Mouse (Mus musculus): ENCODE results near the gene Cd302.
A peak's percentile ranks its signal among the peaks of the same experiment; 100 is the strongest.

The Cd302 gene

DNA sequence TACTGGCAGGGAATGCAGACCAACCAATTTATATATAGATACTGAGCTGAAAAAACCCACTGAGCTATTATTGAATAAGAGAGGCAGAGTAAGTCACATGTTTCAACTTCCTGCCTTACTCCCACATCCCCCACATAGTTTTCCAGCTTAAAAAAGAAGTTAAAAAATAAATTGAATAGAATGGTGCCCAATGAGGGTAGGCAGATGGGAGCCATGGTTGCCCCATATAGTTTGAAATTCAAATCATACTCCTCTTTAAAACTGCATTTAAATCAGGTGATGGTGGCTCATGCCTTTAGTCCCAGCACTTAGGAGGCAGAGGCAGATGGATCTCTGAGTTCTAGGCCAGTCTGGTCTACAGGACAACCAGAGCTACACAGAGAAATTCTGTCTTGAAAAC lies 30.8 kb downstream of the Cd302 start:
- DNase-seq (ENCODE audit: low read depth, low spot score), result no peak

DNA sequence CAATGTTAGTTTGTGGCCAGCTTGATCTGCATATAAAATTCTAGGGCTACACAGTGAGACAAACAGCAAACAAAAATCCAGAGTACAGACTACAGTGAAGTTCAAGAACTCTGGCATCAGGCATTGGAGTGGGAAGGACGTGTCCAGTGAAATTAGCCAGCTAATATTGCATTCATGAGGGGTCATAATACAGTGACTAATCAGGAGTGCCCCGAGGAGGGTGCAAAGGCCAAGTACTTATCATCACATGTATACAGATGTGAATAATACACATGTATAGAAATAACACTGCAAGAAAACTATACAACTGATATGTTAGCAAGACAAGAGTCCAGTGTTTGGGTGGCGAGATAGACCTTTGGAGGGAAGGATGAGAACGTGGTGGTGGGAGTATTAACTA lies 31.5 kb downstream of the Cd302 start:
- no peak for DNase-seq (ENCODE audit: low read depth, low spot score)

DNA sequence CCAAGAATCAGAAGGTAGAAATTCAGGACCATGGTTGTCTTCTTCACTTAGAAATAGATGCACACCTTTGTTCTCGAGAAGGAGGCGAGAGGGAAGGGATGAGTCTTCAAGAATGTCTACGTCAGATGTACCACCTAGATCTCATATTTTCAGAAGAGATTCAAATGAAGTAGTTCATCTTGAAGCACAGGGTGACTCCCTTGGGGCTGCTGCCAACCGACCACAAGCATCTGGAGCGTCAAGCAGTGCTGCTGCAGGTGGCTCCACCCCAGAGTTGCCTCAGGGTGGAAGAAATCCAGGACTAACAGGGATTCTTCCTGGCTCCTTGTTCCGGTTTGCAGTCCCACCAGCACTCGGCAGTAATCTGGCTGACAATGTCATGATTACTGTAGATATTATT lies 49.8 kb downstream of the Cd302 start:
- no peak for DNase-seq (ENCODE audit: low read depth, low spot score)

DNA sequence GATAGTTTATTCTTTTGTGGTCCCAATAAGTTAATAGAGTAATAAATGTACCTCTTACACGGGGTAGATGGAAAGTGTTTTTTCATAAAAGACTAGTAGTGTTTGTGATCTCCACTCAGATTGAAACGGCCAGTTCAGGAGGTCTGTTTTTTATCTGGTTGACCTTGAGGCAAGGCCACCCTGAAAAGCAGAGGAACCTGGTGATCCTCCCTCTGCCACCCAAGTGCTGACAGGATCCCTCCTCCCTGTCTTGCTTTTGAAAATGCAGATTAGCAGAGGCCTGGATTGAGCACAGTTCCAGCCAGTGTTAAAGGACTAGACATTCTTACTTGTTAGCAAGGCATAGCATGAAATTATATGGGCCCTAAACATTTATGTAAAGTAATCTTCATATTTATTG lies 51.1 kb downstream of the Cd302 start:
- DNase-seq (ENCODE audit: low read depth, low spot score), result peak; percentile 73

DNA sequence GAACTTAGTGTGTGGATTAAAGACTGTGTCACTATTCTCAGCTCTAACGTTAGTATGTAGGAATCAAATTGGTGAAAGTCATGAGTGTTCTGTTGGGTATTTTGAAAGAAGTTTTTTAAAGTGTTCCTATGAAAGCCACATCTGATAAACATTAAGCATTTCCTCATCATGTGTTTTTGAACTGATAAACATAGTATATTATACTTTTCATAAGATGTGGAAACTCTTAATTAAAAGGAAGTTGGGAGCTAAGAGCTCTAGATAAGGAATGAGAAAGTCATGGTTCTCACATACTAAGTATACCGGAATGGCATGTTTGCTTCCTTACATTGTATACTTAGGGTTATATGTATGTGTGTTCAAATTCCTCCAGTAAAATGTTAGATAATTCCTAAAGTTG lies 53.9 kb downstream of the Cd302 start:
- DNase-seq (ENCODE audit: low read depth, low spot score), result no peak

DNA sequence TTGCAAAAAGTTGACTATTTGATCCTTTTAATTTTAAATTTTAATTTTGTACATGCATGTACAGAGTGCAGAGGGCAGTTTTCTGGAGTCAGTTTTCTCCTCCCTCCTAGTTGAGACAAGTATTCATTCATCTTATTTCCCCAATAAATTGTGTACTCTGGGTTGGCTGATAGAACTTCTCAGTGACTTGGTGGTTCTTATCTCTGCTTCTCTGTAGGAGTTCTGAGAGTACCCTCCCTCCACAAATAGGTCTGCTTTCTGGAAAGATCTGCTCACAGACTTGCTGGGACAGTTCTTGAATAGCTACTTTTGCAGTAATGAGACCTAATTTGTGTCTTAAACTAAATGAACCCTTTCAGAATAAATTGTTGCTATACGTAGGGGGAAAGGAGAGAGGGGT lies 55.8 kb downstream of the Cd302 start:
- DNase-seq (ENCODE audit: low read depth, low spot score), result no peak

DNA sequence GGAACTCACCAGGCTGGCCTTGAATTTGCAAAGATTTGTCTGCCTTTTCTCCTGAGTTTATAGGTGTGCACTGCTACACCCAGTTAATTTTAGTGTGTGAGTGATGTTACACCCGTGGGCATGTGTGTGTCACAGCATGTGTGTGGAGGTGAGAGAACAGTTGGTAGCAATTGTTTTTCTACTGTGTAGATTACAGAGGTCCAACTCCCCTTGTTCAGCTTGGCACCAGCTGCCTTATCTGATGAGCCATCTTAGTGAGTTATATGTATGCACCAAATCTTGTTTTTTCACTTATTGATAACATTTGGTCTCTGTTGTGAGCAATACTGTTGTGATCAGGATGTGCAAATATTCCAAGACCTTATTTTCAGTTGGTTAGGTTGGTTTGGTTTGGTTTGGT lies 60.8 kb downstream of the Cd302 start:
- no peak for DNase-seq (ENCODE audit: low read depth, low spot score)

DNA sequence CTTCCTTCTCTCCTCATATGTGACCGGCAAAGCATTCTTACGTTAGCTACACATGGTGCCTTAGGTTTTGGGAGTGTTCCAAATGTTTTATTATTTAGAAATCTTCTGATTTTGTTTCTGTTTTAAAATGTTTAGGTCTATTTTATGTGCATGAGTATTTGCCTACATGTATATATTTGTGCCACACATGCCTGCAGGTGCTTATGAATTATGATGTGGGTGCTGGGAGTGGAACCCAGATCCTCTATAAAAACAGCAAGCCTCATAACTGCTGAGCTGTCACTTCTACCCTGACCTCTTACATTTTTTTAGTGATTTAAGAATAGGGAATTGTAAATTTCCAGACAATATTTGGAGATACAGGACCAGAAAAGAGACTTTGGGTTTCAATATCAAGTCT lies 62.3 kb downstream of the Cd302 start:
- no peak for DNase-seq (ENCODE audit: low read depth, low spot score)

DNA sequence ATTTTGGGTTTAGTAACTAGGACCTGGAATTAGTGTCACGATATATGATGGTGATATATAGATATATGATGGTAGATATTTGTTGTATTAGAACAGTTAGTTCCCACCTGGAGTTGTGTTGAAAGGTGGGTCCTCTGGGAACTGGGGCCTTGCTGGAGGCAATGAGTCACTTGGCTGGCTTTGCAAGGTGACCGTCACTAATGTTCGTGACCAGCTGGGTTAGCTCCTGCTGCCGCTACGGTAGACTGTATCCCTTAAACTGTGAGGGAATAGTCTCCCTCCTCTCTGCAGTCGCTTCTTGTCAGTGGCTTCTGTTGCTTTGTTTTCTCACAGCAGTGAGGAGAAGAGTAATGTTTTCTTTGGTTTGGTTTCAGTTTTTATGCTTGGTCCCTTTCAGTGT lies 63.1 kb downstream of the Cd302 start:
- no peak for DNase-seq (ENCODE audit: low read depth, low spot score)

DNA sequence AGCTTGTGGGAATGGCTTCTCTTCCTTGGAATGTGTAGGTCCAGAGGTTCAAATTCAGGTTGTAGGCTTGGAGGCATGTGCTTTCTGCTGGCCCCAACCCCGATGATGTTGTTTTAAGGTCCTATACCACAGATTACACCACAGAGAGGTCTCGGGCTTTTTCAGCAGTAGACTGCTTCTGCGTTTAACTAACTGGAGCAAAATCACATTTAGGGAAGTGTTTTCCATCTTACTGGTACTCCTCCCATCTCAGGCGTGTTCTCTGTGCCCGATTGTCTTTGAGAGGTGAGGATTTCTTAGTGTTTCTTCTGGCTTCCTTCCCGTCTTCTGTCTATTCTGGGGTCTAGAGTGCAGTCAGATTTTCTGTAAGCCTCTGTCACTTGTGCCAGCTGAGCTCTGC lies 66.7 kb downstream of the Cd302 start:
- DNase-seq (ENCODE audit: low read depth, low spot score), result no peak

DNA sequence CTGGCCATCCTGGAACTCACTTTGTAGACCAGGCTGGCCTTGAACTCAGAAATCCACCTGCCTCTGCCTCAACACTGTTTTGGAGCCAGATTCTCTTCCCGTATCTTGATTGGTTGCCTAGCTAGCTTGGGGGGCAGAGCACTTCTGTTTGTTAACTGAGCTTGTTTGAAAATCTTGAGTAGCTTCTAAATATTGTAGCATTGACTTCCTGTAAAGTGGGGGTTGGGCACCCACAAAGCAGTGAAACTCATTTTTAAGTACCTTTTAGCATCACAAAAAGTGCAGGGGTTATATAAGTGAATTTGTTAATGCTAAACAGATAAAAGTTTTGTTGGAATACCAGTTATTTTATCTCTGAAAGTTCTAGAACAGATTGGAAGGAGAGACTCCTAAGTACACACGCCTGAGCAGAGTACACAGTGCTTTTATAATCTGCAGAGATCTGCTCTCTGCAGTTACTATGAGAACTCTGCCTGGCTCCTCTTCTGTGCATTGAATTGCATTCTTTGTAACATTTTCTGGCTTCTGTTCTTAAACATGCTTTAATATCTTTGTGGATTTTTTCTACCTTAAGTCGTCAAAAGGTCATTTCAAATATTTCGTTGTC lies 67.6 kb downstream of the Cd302 start:
- no peak for DNase-seq (ENCODE audit: low read depth, low spot score)

DNA sequence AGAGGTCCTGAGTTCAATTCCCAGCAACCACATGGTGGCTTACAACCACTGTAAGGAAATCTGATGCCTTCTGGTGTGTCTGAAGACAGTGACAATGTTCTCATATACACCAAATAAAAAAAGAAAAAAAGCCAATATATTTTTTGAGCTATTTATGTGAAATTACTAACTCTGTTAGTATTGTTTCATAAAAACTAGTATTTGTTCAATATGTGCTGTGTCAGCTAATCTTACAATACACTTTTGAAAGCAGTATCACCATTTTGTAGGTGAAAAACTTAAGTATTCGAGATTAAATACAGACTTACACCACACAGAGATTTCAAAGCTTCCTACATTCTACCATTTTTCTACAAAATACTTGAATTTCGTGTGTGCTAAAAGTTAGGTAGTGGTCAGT lies 69.6 kb downstream of the Cd302 start:
- DNase-seq (ENCODE audit: low read depth, low spot score), result no peak

DNA sequence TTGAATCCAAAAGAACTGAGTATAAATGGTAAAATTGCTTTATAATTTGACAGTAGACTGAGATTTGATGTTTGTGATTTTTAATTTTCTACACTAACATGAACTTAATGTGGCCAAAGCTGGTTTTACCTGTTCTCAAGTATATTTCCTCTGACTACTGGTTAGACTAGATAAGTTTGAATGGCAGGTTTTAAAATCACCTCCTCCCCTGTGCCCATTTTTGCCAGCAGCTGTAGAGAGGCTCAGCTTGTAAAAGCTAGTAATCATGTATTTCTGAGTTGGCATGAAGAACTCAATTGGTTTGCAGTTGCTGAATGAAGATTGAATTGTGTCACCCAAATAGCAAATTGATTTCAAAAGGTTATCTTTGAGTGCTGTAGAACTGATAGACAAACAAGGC lies 71.8 kb downstream of the Cd302 start:
- DNase-seq (ENCODE audit: low read depth, low spot score), result no peak

DNA sequence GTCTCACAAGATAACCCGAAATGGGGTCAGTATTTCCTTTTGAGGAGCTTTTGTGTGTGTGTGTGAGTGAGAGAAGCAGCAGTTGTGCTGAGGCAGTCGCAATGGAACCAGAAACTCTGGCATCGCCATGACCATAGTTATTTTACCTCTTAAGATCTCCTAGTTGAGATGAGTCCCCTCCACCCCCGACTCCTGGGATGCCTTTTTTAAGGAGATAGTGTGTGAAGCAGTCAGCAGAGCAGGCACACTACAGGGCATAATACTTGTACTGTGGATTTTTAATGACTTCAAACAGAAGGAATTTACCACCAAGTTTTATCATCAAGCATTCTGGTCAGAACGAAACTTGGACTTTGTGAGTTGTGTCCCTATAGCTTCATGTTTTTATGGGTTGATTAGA lies 73.5 kb downstream of the Cd302 start:
- no peak for DNase-seq (ENCODE audit: low read depth, low spot score)

DNA sequence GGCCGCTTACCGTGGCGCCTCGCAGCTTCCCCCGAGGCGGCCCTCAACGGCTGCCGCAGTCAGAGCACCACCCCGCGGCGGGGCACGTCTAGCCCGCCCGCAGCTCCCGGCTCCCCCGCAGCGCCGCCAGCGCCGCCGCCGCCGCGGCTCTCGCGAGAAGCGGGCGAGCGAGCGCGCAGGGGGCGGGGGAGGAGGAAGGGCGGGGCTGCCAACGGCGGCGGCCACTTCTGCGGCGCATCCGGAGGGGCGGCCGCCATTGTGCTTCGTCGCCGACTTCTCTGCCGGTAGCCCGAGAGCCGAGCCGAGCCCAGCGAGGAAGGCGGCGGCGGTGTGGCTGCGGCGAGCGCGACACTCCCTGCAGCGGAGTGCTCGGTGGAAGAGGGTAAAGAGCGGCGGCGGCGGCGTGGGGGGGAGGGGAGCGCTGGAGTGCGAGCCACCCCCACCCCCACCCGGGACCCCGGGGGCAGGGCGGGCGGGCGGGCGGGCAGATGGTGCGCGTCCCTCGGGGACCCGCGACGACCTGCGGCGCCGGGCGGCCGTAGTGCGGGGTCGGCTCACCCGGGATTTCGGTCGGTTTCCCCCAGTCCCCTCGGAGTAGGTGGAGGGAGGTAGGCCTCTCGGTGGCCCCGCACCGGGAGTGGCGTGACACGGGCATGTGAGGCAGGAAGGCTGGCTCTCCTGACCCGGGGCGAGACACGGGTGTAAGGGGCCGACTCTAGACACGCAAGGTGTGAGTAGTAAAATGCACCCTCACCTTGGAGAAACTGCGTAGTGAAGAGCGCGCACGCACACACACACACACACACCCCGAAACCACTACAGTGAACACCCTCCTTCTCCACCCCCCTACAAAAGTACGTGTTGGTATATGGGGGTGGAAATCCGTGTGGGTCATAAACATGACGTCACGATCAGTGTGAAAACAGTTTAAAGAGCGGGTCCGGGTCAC lies 74.3 kb downstream of the Cd302 start, which contains the start of the genes Baz2b and March7:
Gene Baz2b (minus strand): TSS at position 137 of the 949 bp plus-strand sequence.
Gene March7 (plus strand): TSS at position 185 of the 949 bp plus-strand sequence.
- DNase-seq (ENCODE audit: low read depth, low spot score), result peak; percentile 78

DNA sequence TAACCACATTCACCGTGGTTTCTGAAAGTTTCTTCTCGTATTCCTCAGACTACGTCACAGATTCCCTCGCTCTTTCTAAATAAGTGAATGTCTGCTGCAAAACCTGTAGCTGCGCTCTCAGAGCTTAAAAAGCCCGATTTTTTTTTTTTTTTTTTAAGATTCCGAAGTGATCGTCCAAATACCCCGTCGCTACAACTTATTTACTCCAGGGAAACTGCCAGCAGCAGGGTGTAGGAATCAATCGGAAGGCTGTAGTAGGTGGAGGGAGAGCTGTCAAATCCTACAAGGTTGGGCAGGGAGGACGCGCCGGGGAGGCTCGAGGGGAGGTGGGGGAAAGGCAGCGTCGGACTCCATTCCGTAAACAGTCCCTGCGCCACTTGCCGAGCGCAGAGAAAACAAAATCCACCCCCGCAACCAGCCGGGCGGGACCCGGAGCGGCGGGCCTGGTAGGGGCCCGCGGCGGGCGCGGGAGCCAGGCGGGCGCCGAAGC lies 75.1 kb downstream of the Cd302 start:
- peak; percentile 46 for DNase-seq (ENCODE audit: low read depth, low spot score)

DNA sequence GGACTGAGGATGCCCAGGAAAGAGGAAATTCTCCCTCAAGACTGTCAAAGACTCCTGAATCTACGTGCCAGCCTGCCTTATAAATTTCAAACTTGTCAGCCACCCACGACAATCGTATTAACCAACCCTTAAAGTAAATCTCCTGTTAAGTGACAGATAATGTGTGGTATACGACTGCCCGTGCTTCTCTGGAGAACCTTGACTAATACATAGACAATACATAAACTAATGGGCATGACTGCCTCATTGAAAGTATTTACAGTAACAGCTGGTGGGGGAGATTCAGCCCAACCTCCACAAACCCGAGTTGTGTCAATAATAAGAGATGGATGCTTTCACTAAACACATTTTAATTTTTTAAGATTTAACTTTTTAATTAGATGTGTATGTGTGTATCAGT lies 78.5 kb downstream of the Cd302 start:
- DNase-seq (ENCODE audit: low read depth, low spot score), result no peak

DNA sequence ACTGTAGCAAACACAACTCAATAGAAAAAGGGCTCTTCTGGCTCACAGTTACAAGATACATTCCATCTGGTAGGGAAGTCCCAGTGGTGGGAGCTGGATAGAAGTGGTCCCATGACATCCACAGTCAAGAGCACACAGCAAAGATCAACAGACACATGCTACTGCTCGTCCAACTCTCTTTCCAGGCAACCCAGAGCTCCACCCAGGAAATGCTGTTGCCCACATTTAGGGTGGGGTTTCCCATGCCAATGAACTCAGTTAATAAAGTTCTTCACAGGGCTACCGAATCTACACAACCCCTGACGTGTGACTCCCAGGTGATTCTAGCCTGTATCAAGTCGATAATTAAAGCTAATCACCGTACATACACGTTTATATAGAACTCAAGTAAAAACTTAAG lies 80.1 kb downstream of the Cd302 start:
- DNase-seq (ENCODE audit: low read depth, low spot score), result no peak

DNA sequence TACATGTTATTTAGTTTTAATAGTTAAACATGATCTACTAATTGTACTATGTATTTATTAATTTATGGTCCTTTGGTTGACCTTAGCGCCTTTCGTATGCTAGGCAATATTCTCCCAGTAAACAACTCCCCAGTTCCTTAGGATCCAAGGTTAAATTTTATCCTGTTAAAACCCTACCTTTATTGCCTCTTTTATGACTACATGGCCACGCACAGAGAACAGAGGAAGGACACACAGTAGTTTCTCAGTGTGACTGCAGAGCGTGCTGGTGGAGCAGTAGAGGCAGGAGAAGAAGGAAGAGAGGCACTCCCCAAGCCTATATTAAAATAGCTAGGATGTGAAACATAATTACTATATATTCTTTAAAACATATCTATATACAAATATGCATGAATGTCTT lies 80.6 kb downstream of the Cd302 start:
- DNase-seq (ENCODE audit: low read depth, low spot score), result no peak

DNA sequence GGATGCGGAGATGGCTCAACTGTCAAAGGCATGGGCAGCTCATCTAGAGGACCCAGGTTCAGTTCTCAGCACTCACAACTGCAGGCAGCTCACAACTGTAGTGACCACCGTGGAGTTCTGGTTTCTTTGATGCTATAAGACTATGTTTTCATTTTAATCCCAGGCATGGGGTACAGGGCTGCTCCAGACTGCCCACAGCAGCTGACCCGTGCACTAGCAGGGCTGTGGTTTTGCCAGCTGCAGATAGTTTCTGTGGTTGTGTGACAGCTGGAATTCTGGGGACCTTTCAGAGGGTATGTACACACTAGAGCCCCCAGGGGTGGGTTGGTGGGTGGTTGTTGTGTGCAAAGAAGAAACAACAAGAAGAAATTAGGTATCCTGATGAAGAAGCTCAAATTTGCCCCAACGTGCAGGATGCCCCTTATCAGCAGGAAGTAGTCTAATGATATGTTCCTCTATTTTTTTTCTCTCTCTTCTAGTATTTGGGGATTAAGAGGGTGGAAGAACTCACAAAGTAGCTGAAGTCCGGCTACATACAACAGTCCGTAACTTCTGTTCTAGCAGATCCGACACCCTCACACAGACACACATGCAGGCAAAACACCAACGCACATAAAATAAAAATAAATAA lies 81.3 kb downstream of the Cd302 start:
- no peak for DNase-seq (ENCODE audit: low read depth, low spot score)
